Mouse (Mus musculus) left cerebral cortex, postnatal 25 days (tissue): ENCODE results near the gene Alkbh8. TPM values are rescaled to one million over a fixed set of nuclear protein-coding genes. Genes with fewer than 3 reads are reported as not detected.

Experiments
- total RNA-seq, 2 experiments: library from RNA; stranded (reverse); gene quantifications; 2 replicates each; pipeline ENCODE4 v1.2.3; 2021

Alkbh8 gene
- total RNA-seq, 2 experiments from 2014 or later: 48.1 to 52.8 TPM

Other genes with a start within 250 kb of the Alkbh8 start
- gene Cwf19l2, start 68.5 kb downstream of the Alkbh8 start, total RNA-seq: 10 to 100 TPM; 15.7 to 17.0 TPM
- gene Gucy1a2, start 197.6 kb downstream of the Alkbh8 start, total RNA-seq: 10 to 100 TPM; 91.9 to 98.4 TPM